Mouse (Mus musculus): Measurements from ENCODE around the gene Spata33.
"Not testable (repeated sequence)": the region's sequence is repeated elsewhere in the genome, so short reads cannot be mapped to it uniquely, and the experiment has no call there.

Spata33 gene

GRCm38 (mm10) chr8:123233300-123233699, 20.7 kb downstream of the Spata33 start:
- no peak for DNase-seq (ENCODE audit: low read depth, low spot score)

GRCm38 (mm10) chr8:123233760-123234159, 21.1 kb downstream of the Spata33 start:
- DNase-seq (ENCODE audit: low read depth, low spot score): no peak

- DNase-seq (ENCODE audit: low read depth, low spot score): no peak
These were observed 22.4 kb downstream of the Spata33 start for GRCm38 (mm10) chr8:123234918-123235519.

- DNase-seq (ENCODE audit: low read depth, low spot score): peak; percentile 79
These were observed 23.2 kb downstream of the Spata33 start, which contains the start of gene Spata2l for GRCm38 (mm10) chr8:123235520-123236497. Spata2l (minus strand) TSS chr8:123236233.

GRCm38 (mm10) chr8:123239398-123239797, 26.8 kb downstream of the Spata33 start:
- DNase-seq (ENCODE audit: low read depth, low spot score): no peak

- no peak for DNase-seq (ENCODE audit: low read depth, low spot score)
These were observed 29.7 kb downstream of the Spata33 start for GRCm38 (mm10) chr8:123242107-123242923.

GRCm38 (mm10) chr8:123243053-123243452, 30.4 kb downstream of the Spata33 start:
- no peak for DNase-seq (ENCODE audit: low read depth, low spot score)

GRCm38 (mm10) chr8:123244382-123244781, 31.8 kb downstream of the Spata33 start:
- no peak for DNase-seq (ENCODE audit: low read depth, low spot score)

- DNase-seq (ENCODE audit: low read depth, low spot score): no peak
These were observed 32.9 kb downstream of the Spata33 start for GRCm38 (mm10) chr8:123245543-123245942.

- no peak for DNase-seq (ENCODE audit: low read depth, low spot score)
These were observed 35.1 kb downstream of the Spata33 start for GRCm38 (mm10) chr8:123247748-123248147.

- DNase-seq (ENCODE audit: low read depth, low spot score): no peak
These were observed 36.0 kb downstream of the Spata33 start for GRCm38 (mm10) chr8:123248596-123248995.

GRCm38 (mm10) chr8:123250940-123251339, 38.3 kb downstream of the Spata33 start:
- no peak for DNase-seq (ENCODE audit: low read depth, low spot score)

- no peak for DNase-seq (ENCODE audit: low read depth, low spot score)
These were observed 40.3 kb downstream of the Spata33 start for GRCm38 (mm10) chr8:123252925-123253324.

GRCm38 (mm10) chr8:123253451-123254098, 40.9 kb downstream of the Spata33 start:
- no peak for DNase-seq (ENCODE audit: low read depth, low spot score)

- peak; percentile 71 for DNase-seq (ENCODE audit: low read depth, low spot score)
These were observed 41.7 kb downstream of the Spata33 start, which contains the start of the genes Zfp276 and Vps9d1 for GRCm38 (mm10) chr8:123254099-123254885. Zfp276 (plus strand) TSS chr8:123254195. Vps9d1 (minus strand) TSS chr8:123254348.

GRCm38 (mm10) chr8:123255170-123255569, 42.5 kb downstream of the Spata33 start:
- DNase-seq (ENCODE audit: low read depth, low spot score): no peak

- DNase-seq (ENCODE audit: low read depth, low spot score): no peak
These were observed 44.5 kb downstream of the Spata33 start for GRCm38 (mm10) chr8:123257114-123257513.

- not testable (repeated sequence) for DNase-seq (ENCODE audit: low read depth, low spot score)
These were observed 45.0 kb downstream of the Spata33 start for GRCm38 (mm10) chr8:123257593-123257992.

GRCm38 (mm10) chr8:123267926-123268656, 55.5 kb downstream of the Spata33 start:
- no peak for DNase-seq (ENCODE audit: low read depth, low spot score)

- no peak for DNase-seq (ENCODE audit: low read depth, low spot score)
These were observed 58.5 kb downstream of the Spata33 start for GRCm38 (mm10) chr8:123271147-123271546.

Measured in embryo, embryonic 11.5 days (tissue).